Mouse (Mus musculus) hindbrain, embryonic 11.5 days (tissue): ENCODE data around the gene Ifna14. TPM values are rescaled to one million over a fixed set of nuclear protein-coding genes. Genes with fewer than 3 reads are reported as not detected.

Source experiments
- ATAC-seq: fragments of 200-750 bp; cut with Nextera tagmentation; 2 replicates; pipeline ENCODE4 v1.8.0; 2017; ENCODE audit warnings: mild to moderate bottlenecking, moderate TSS enrichment, moderate library complexity; ENCODE audit not compliant: low FRiP score
- DNase-seq: peaks from one replicate; pipeline ENCODE4 v3.0.0-alpha.2; 2015; ENCODE audit warnings: low spot score
- H3K27ac ChIP-seq: fragments of 300-500 bp; sonication (generic); 2 replicates; pipeline ENCODE4 v1.5.1; 2014; ENCODE audit warnings: mild to moderate bottlenecking, low read depth, low read length
- H3K27me3 ChIP-seq: fragments of 300-500 bp; sonication (generic); 2 replicates; pipeline ENCODE4 v1.6.1; 2014; ENCODE audit warnings: mild to moderate bottlenecking, low read length, moderate library complexity, mixed read lengths; ENCODE audit not compliant: control insufficient read depth, insufficient read depth
- H3K36me3 ChIP-seq: fragments of 300-500 bp; sonication (generic); 2 replicates; pipeline ENCODE4 v1.6.1; 2014; ENCODE audit warnings: mild to moderate bottlenecking, low read length, moderate library complexity, mixed read lengths; ENCODE audit not compliant: control insufficient read depth, insufficient read depth
- H3K4me1 ChIP-seq: fragments of 300-500 bp; sonication (generic); replicated peaks from 2 replicates; pipeline ENCODE4 v1.6.1; 2014; ENCODE audit warnings: low read length, mixed read lengths; ENCODE audit not compliant: control insufficient read depth, insufficient read depth
- H3K4me2 ChIP-seq: fragments of 300-500 bp; sonication (generic); replicated peaks from 2 replicates; pipeline ENCODE4 v1.6.1; 2014; ENCODE audit warnings: mild to moderate bottlenecking, low read depth, low read length
- H3K4me3 ChIP-seq: fragments of 300-500 bp; sonication (generic); 2 replicates; pipeline ENCODE4 v1.5.1; 2014; ENCODE audit warnings: low read depth, low read length
- H3K9ac ChIP-seq: fragments of 300-500 bp; sonication (generic); 2 replicates; pipeline ENCODE4 v1.6.1; 2014; ENCODE audit warnings: low read depth, low read length
- H3K9me3 ChIP-seq: fragments of 300-500 bp; sonication (generic); 2 replicates; pipeline ENCODE4 v1.6.1; 2016; ENCODE audit warnings: low read length; ENCODE audit not compliant: control insufficient read depth
- WGBS: fragments of 180-500 bp; shearing (Covaris S2); extraction: QIAGEN DNeasy Blood & Tissue Kit; methylation state at CpG from one replicate; pipeline ENCODE4 v1.1.7; 2014; 5-methylcytosine and 5-hydroxymethylcytosine counted together
- polyA plus RNA-seq: library from polyadenylated mRNA; unstranded; fragments of >200 nt; fragmentation: Nextera tagmentation; extraction: Ambion mirVana; gene quantifications from 2 replicates; pipeline ENCODE4 v1.2.1, GENCODE M21; 2014

The Ifna14 gene
- polyA plus RNA-seq, 1 experiment from 2014 or later, result not detected

GRCm38 (mm10) chr4:88537328-88537727 lies 34.3 kb downstream of the Ifna14 start:
- Histone ChIP-seq H3K9ac (no peak overlapping the region), H3K27me3 (no peaks in the 10 kb centered on the region), H3K27ac (no peak overlapping the region), H3K9me3 (no peaks in the 10 kb centered on the region), H3K4me1 (no peaks in the 10 kb centered on the region), H3K4me2 (no peak overlapping the region), H3K36me3 (no peaks in the 10 kb centered on the region), H3K4me3 (no peak overlapping the region)
- DNase-seq (no peak), ATAC-seq (no peak)
- 82% methylated on average over 12 of the region's 12 CpGs for WGBS

- Histone ChIP-seq H3K9ac (no peak overlapping the region), H3K9me3 (no peaks in the 10 kb centered on the region), H3K4me3 (no peak overlapping the region), H3K27ac (no peak overlapping the region), H3K4me2 (no peak overlapping the region), H3K36me3 (no peaks in the 10 kb centered on the region), H3K27me3 (no peaks in the 10 kb centered on the region), H3K4me1 (no peaks in the 10 kb centered on the region)
- DNase-seq, result no peak
- no peak for ATAC-seq
- WGBS, result 75% methylated on average over 7 of the region's 7 CpGs
These were observed 35.0 kb downstream of the Ifna14 start for GRCm38 (mm10) chr4:88536640-88537039.

- H3K27ac ChIP-seq, result no peak overlapping the region
- H3K36me3 ChIP-seq, result no peaks in the 10 kb centered on the region
- 93% methylated on average over 1 of the region's 1 CpGs for WGBS
- no peaks in the 10 kb centered on the region for H3K27me3 ChIP-seq
- no peak for ATAC-seq
- no peak overlapping the region for H3K4me2 ChIP-seq
- H3K9ac ChIP-seq, result no peak overlapping the region
- no peak for DNase-seq
- H3K9me3 ChIP-seq, result no peaks in the 10 kb centered on the region
- no peaks in the 10 kb centered on the region for H3K4me1 ChIP-seq
- H3K4me3 ChIP-seq, result no peak overlapping the region
These were observed 35.9 kb downstream of the Ifna14 start for GRCm38 (mm10) chr4:88535742-88536141.

- no peak overlapping the region for H3K4me3 ChIP-seq
- no peak overlapping the region for H3K4me2 ChIP-seq
- H3K4me1 ChIP-seq, result no peaks in the 10 kb centered on the region
- DNase-seq (no peak), ATAC-seq (no peak)
- H3K27me3 ChIP-seq, result no peaks in the 10 kb centered on the region
- no peak overlapping the region for H3K27ac ChIP-seq
- H3K36me3 ChIP-seq, result no peaks in the 10 kb centered on the region
- no peaks in the 10 kb centered on the region for H3K9me3 ChIP-seq
- WGBS, result 97% methylated on average over 1 of the region's 1 CpGs
- no peak overlapping the region for H3K9ac ChIP-seq
These were observed 36.7 kb downstream of the Ifna14 start for GRCm38 (mm10) chr4:88534903-88535302.

- Histone ChIP-seq H3K9ac (no peak overlapping the region), H3K27me3 (no peaks in the 10 kb centered on the region), H3K27ac (no peak overlapping the region), H3K4me3 (no peak overlapping the region), H3K36me3 (no peaks in the 10 kb centered on the region), H3K4me1 (no peaks in the 10 kb centered on the region), H3K9me3 (no peaks in the 10 kb centered on the region), H3K4me2 (no peak overlapping the region)
- ATAC-seq, result no peak
- DNase-seq, result no peak
- 94% methylated on average over 2 of the region's 2 CpGs for WGBS
These were observed 38.1 kb downstream of the Ifna14 start for GRCm38 (mm10) chr4:88533499-88533898.

GRCm38 (mm10) chr4:88530892-88531291 lies 40.7 kb downstream of the Ifna14 start:
- no peaks in the 10 kb centered on the region for H3K9me3 ChIP-seq
- H3K4me3 ChIP-seq, result no peak overlapping the region
- ATAC-seq (no peak), DNase-seq (no peak)
- H3K27me3 ChIP-seq, result no peaks in the 10 kb centered on the region
- H3K36me3 ChIP-seq, result no peaks in the 10 kb centered on the region
- no peak overlapping the region for H3K9ac ChIP-seq
- no peaks in the 10 kb centered on the region for H3K4me1 ChIP-seq
- no peak overlapping the region for H3K27ac ChIP-seq
- WGBS, result 90% methylated on average over 2 of the region's 2 CpGs
- no peak overlapping the region for H3K4me2 ChIP-seq

- Histone ChIP-seq H3K4me3 (no peak overlapping the region), H3K9ac (no peak overlapping the region), H3K9me3 (no peaks in the 10 kb centered on the region), H3K27ac (no peak overlapping the region), H3K36me3 (no peaks in the 10 kb centered on the region), H3K4me1 (no peaks in the 10 kb centered on the region), H3K4me2 (no peak overlapping the region), H3K27me3 (no peaks in the 10 kb centered on the region)
- 77% methylated on average over 4 of the region's 4 CpGs for WGBS
- no peak for ATAC-seq
- no peak for DNase-seq
These were observed 41.3 kb downstream of the Ifna14 start for GRCm38 (mm10) chr4:88530271-88530670.

- H3K36me3 ChIP-seq, result no peaks in the 10 kb centered on the region
- H3K4me2 ChIP-seq, result no peak overlapping the region
- no peak overlapping the region for H3K4me3 ChIP-seq
- no peak overlapping the region for H3K9ac ChIP-seq
- WGBS, result 87% methylated on average over 5 of the region's 5 CpGs
- no peaks in the 10 kb centered on the region for H3K4me1 ChIP-seq
- no peaks in the 10 kb centered on the region for H3K27me3 ChIP-seq
- no peak overlapping the region for H3K27ac ChIP-seq
- H3K9me3 ChIP-seq, result no peaks in the 10 kb centered on the region
- ATAC-seq (no peak), DNase-seq (no peak)
These were observed 45.1 kb downstream of the Ifna14 start for GRCm38 (mm10) chr4:88526379-88527049.

- H3K27ac ChIP-seq, result no peak overlapping the region
- no peaks in the 10 kb centered on the region for H3K9me3 ChIP-seq
- H3K9ac ChIP-seq, result no peak overlapping the region
- 78% methylated on average over 3 of the region's 3 CpGs for WGBS
- H3K4me2 ChIP-seq, result no peak overlapping the region
- H3K36me3 ChIP-seq, result no peaks in the 10 kb centered on the region
- H3K4me3 ChIP-seq, result no peak overlapping the region
- H3K4me1 ChIP-seq, result no peaks in the 10 kb centered on the region
- no peaks in the 10 kb centered on the region for H3K27me3 ChIP-seq
- no peak for DNase-seq
- no peak for ATAC-seq
These were observed 46.2 kb downstream of the Ifna14 start for GRCm38 (mm10) chr4:88525393-88525792.
